Mouse (Mus musculus) embryonic facial prominence, embryonic 11.5 days (tissue): Measurements from ENCODE around the gene Tmem245. TPM values are rescaled to one million over a fixed set of nuclear protein-coding genes. Genes with fewer than 3 reads are reported as not detected.

ENCODE experiments used
- ATAC-seq: fragments of 200-750 bp; cut with Nextera tagmentation; replicated peaks from 2 replicates; pipeline ENCODE4 v1.8.0; 2017; ENCODE audit warnings: low read depth; ENCODE audit not compliant: insufficient number of reproducible peaks, low FRiP score, low TSS enrichment
- DNase-seq: peaks from one replicate; pipeline ENCODE4 v3.0.0-alpha.2; 2015; ENCODE audit warnings: low spot score
- H3K27ac ChIP-seq: fragments of 300-500 bp; sonication (generic); replicated peaks from 2 replicates; pipeline ENCODE4 v1.5.1; 2014; ENCODE audit warnings: mild to moderate bottlenecking, low read depth, low read length, control low read depth
- H3K27me3 ChIP-seq: fragments of 300-500 bp; sonication (generic); 2 replicates; pipeline ENCODE4 v1.6.1; 2014; ENCODE audit warnings: mild to moderate bottlenecking, low read length, moderate library complexity, mixed read lengths; ENCODE audit not compliant: control insufficient read depth, insufficient read depth
- H3K36me3 ChIP-seq: fragments of 300-500 bp; sonication (generic); replicated peaks from 2 replicates; pipeline ENCODE4 v1.6.1; 2014; ENCODE audit warnings: low read depth, mild to moderate bottlenecking, low read length, moderate library complexity, mixed read lengths; ENCODE audit not compliant: control insufficient read depth, insufficient read depth
- H3K4me1 ChIP-seq: fragments of 300-500 bp; sonication (generic); 2 replicates; pipeline ENCODE4 v1.6.1; 2014; ENCODE audit warnings: low read length, mixed read lengths; ENCODE audit not compliant: control insufficient read depth, insufficient read depth
- H3K4me2 ChIP-seq: fragments of 300-500 bp; sonication (generic); 2 replicates; pipeline ENCODE4 v1.6.1; 2014; ENCODE audit warnings: low read depth, mild to moderate bottlenecking, control low read depth, low read length, moderate library complexity
- H3K4me3 ChIP-seq: fragments of 300-500 bp; sonication (generic); 2 replicates; pipeline ENCODE4 v1.5.1; 2014; ENCODE audit warnings: low read depth, low read length, control low read depth
- H3K9ac ChIP-seq: fragments of 300-500 bp; sonication (generic); replicated peaks from 2 replicates; pipeline ENCODE4 v1.6.1; 2014; ENCODE audit warnings: mild to moderate bottlenecking, control low read depth, low read length
- H3K9me3 ChIP-seq: fragments of 300-500 bp; sonication (generic); replicated peaks from 2 replicates; pipeline ENCODE4 v1.6.1; 2016; ENCODE audit warnings: mild to moderate bottlenecking, low read length, inconsistent platforms, mixed read lengths; ENCODE audit not compliant: control insufficient read depth
- whole genome bisulfite sequencing: fragments of 180-500 bp; shearing (Covaris S2); extraction: QIAGEN DNeasy Blood & Tissue Kit; methylation state at CpG from one replicate; pipeline ENCODE4 v1.1.7; 2014; 5-methylcytosine and 5-hydroxymethylcytosine counted together
- polyA plus RNA-seq: library from polyadenylated mRNA; unstranded; fragments of >200 nt; fragmentation: Nextera tagmentation; extraction: Ambion mirVana; gene quantifications from 2 replicates; pipeline ENCODE4 v1.2.1, GENCODE M21; 2014

Gene Tmem245
- polyA plus RNA-seq, 1 experiment from 2014 or later = 5.4 TPM

DNA sequence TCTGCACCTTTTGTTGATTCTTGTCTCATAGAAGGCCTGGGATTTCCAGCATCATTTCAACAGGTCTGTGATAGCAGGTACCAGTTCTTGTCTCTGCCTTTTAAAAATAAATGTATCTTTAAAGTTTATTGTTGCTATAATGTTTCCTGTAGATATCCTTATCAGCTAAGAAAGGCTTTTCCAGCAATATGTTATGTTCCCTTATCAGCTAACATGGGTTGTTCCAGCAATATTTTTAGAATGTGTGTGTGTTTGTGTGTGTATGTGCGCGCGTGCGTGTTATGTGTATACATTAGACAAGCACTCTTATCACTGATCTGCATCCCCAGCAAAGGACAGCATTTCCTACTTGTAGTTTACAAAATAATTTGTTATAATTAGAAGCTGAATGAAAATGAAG, 85.7 kb downstream of the Tmem245 start:
- no peaks in the 10 kb centered on the region for H3K9me3 ChIP-seq

DNA sequence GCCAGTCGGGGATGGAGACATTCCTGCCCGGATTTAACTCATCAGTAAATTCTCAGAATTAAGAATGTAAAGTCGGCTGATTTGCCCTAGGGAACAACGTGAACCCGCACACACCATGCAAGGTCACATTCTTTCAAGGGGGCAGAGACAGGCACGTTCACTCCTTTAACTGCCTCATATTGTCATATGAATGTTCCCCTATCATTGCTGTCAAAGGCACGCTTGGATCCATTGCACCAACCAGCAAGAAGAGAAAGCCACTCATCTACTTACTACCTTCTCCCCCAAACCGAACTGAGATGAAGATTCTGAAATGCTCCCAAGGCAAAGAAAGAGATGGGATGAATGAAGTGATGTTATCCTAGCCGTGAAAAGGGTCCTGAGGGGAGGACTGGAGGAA, 88.5 kb downstream of the Tmem245 start:
- H3K36me3 ChIP-seq = no peaks in the 10 kb centered on the region
- WGBS = 37% methylated on average over 9 of the region's 9 CpGs
- ATAC-seq = no peak
- no peaks in the 10 kb centered on the region for H3K27me3 ChIP-seq
- no peaks in the 10 kb centered on the region for H3K4me1 ChIP-seq
- H3K9ac ChIP-seq = no peak overlapping the region
- H3K27ac ChIP-seq = no peak overlapping the region
- H3K4me3 ChIP-seq = no peak overlapping the region
- DNase-seq = no peak
- H3K4me2 ChIP-seq = no peak overlapping the region
- H3K9me3 ChIP-seq = no peaks in the 10 kb centered on the region

More for the DNA sequence above, 85.7 kb downstream of the Tmem245 start:
- Histone ChIP-seq H3K27ac (no peak overlapping the region), H3K4me3 (no peak overlapping the region), H3K4me2 (no peak overlapping the region), H3K4me1 (no peaks in the 10 kb centered on the region), H3K9ac (no peak overlapping the region), H3K36me3 (no peaks in the 10 kb centered on the region), H3K27me3 (no peaks in the 10 kb centered on the region)
- DNase-seq (no peak), ATAC-seq (no peak)
- 97% methylated on average over 4 of the region's 4 CpGs for WGBS

DNA sequence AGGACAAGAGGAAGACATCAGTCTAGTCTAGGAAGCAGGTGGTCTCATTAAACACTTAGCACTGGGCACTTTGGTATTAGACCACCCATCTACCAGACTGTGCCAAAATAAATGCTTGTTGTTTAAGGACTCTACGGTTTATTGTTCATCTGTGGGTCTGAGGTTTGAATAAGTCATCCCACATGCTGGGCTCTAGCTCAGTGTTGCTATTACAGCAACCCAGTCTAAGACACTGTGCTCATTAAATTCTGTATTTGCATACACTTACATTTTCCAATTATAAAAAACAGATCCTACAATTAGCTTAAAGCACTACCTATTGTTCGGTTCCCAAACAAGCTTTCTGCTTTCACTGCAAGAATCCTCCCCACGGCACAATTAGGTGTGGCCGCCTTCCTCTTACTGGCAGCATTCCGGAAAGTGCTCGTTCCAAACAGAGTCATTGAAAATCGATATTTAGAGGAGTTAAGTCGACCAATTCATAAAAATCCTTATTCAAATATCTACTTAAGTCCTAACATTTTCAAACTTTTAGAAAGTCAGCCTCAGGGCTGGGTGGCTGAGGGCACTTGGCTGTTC, 90.8 kb downstream of the Tmem245 start:
- Histone ChIP-seq H3K36me3 (no peaks in the 10 kb centered on the region), H3K27me3 (no peaks in the 10 kb centered on the region), H3K27ac (no peak overlapping the region), H3K4me3 (no peak overlapping the region), H3K9ac (no peak overlapping the region), H3K4me2 (no peak overlapping the region), H3K9me3 (no peaks in the 10 kb centered on the region), H3K4me1 (no peaks in the 10 kb centered on the region)
- no peak for ATAC-seq
- 82% methylated on average over 8 of the region's 8 CpGs for WGBS
- no peak for DNase-seq

DNA sequence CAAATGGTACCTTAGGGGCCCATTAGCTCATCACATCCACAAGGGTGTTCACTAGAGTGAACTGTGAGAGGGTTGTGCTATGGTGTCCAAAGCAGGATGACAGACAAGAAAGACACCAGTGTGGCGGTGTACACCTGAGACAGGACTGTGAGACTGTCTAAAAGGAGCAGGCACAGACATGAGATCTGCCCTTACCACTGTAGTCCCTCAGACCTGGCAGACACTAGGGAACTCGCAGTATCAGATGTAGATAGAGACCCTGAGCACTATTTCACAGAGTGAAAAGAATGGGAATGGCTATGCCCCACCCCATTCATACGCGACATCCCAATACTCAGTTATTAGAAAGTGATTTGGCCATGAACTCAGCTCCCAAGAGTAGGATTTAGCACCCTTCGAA, 91.3 kb downstream of the Tmem245 start:
- H3K4me3 ChIP-seq = no peak overlapping the region
- DNase-seq = no peak
- 96% methylated on average over 5 of the region's 5 CpGs for WGBS
- no peaks in the 10 kb centered on the region for H3K9me3 ChIP-seq
- no peak overlapping the region for H3K9ac ChIP-seq
- no peaks in the 10 kb centered on the region for H3K4me1 ChIP-seq
- no peaks in the 10 kb centered on the region for H3K27me3 ChIP-seq
- H3K4me2 ChIP-seq = no peak overlapping the region
- H3K27ac ChIP-seq = no peak overlapping the region
- no peaks in the 10 kb centered on the region for H3K36me3 ChIP-seq
- no peak for ATAC-seq

DNA sequence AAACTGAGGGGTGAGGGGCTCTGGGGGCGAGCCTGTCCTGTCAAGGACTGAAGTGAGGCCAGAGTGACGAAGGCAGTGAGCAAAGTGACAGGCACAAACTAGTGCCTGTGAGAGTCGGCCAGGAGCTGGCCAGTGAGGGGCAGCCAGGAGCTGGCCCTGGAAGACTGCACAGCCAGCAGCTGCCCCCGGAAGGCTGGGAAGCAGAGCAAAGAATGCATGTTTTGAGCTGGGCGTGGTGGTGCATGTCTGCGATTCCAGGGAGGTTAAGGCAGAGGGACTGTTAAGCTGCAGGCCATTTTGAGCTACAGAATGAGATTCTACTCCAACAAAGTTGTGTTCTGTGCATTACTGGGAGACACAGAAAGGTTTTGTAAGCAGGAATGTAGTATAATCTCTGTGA, 96.5 kb downstream of the Tmem245 start:
- H3K9ac ChIP-seq = no peak overlapping the region
- no peak overlapping the region for H3K27ac ChIP-seq
- no peaks in the 10 kb centered on the region for H3K36me3 ChIP-seq
- peak; percentile 24 for DNase-seq
- no peaks in the 10 kb centered on the region for H3K9me3 ChIP-seq
- no peaks in the 10 kb centered on the region for H3K27me3 ChIP-seq
- no peak for ATAC-seq
- 24% methylated on average over 6 of the region's 6 CpGs for WGBS
- no peaks in the 10 kb centered on the region for H3K4me1 ChIP-seq
- H3K4me2 ChIP-seq = no peak overlapping the region
- no peak overlapping the region for H3K4me3 ChIP-seq

DNA sequence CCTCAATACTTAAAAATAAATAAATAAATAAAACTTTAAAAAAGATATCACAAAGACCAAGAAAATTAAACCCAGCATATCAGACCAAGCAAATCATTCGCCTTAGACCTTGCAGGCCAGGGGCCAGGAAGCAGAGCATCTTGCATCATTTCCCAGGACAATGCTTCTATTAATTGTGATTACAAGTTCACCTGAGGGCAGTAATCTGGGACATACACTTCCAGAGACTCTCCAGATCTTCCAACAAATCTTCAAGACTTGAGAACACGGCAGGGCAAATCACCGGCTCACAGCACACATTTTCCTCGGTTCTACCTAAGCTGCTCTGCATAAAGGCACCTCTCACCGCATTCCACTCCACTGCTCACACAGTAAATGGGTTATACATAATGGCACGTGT, 99.2 kb downstream of the Tmem245 start:
- 84% methylated on average over 6 of the region's 6 CpGs for WGBS
- ATAC-seq (no peak), DNase-seq (no peak)
- no peak overlapping the region for H3K4me3 ChIP-seq
- no peak overlapping the region for H3K4me2 ChIP-seq
- H3K27ac ChIP-seq = no peak overlapping the region
- H3K9me3 ChIP-seq = no peaks in the 10 kb centered on the region
- H3K27me3 ChIP-seq = no peaks in the 10 kb centered on the region
- H3K4me1 ChIP-seq = no peaks in the 10 kb centered on the region
- H3K9ac ChIP-seq = no peak overlapping the region
- H3K36me3 ChIP-seq = peaks cover 5% of the 10 kb centered on the region

DNA sequence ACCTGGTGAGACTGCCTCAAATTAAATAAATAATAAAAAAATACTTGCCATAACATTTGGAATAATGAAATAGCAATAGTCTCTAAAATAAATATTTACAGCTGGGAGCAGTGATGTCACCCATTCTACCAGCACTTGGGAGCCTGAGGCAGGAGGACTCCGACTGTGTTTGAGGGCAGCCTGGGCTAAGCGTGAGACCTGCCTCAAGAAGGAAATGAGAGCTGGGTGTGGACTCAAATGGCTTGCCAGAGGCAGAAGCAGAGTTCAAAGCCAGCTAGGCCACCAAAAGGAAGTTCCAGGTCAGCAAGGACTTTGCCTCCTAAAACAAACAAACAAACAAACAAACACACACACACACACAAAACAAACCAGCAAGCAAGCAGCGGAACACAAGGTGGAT, 99.8 kb downstream of the Tmem245 start:
- WGBS = 85% methylated on average over 3 of the region's 3 CpGs

DNA sequence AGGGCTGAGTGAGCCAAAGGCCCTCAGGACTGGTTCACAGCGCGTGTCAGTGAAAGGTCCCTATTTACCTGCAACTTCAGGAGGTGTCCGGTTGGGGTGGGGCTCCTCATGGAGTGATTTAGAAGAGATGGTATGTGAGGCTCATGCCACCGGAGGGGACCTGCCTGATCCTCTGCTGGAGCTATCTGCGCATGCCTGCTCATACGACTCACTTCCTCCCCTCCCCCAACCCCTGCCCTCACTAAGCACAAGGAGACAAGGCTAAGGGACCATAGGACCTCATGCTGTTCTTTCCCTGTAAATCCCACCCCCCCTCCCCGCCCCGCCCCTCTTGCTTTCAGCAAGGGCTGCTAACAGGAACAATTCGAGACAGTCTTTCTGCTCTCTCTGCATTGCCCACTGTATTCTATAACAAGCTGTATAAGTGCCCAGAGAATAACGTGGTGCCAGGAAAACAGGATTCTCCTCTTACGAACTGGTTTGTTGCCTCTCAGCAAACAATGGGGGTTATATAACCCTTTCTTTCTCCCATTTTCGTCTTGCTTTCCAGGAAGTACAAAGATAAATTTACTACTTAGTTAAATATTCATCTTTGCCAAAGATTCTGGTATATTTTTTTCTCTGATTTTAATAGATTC, 101.2 kb downstream of the Tmem245 start:
- no peak for ATAC-seq
- 60% methylated on average over 12 of the region's 12 CpGs for WGBS

More for the DNA sequence above, 99.8 kb downstream of the Tmem245 start:
- H3K27me3 ChIP-seq = no peaks in the 10 kb centered on the region
- no peaks in the 10 kb centered on the region for H3K4me1 ChIP-seq
- no peak overlapping the region for H3K9ac ChIP-seq
- H3K9me3 ChIP-seq = no peaks in the 10 kb centered on the region
- H3K36me3 ChIP-seq = peaks cover 5% of the 10 kb centered on the region
- H3K4me2 ChIP-seq = no peak overlapping the region
- no peak overlapping the region for H3K4me3 ChIP-seq
- ATAC-seq = no peak
- no peak overlapping the region for H3K27ac ChIP-seq
- no peak for DNase-seq

More for the DNA sequence above, 101.2 kb downstream of the Tmem245 start:
- Histone ChIP-seq H3K4me3 (no peak overlapping the region), H3K4me2 (no peak overlapping the region), H3K27ac (no peak overlapping the region), H3K36me3 (peaks cover 5% of the 10 kb centered on the region), H3K27me3 (no peaks in the 10 kb centered on the region), H3K9me3 (no peaks in the 10 kb centered on the region), H3K9ac (no peak overlapping the region), H3K4me1 (no peaks in the 10 kb centered on the region)
- no peak for DNase-seq
